19 mouse cellular contexts compared by ENCODE assay signal in genomic region chr1:167981292-167981691, GRCm38 (mm10).
DNase-seq lines count a peak whose midpoint lies in the region.
"Had no signal": no experiment of that assay in that cellular context is flagged by ENCODE, and none has a peak within 500 bp of the region (broad histone marks: within the 10 kb centered on the region; RNA-seq: fewer than 3 reads in every experiment).

No protein-coding gene starts in this region.

- intact Hi-C loops in left cerebral cortex, postnatal 4 days (cut with DNase I) = no loop called here
- intact Hi-C loops in left cerebral cortex, postnatal 36 days (cut with DNase I) = no loop called here

- peak; percentile 60 to 62 for DNase-seq in frontal cortex, adult 2 months (ENCODE audit: extremely low spot score in 1 of 2, low spot score in 1 of 2)
- no peak for DNase-seq in frontal cortex, postnatal 14 days (ENCODE audit: low spot score in 2 of 2)
- DNase-seq in left cerebral cortex, adult 18-20 months (ENCODE audit: low spot score in 2 of 2) = peak; percentile 15 to 30
- no peak for DNase-seq in left cerebral cortex, postnatal 4 days
- peak; percentile 8 to 14 for DNase-seq in right cerebral cortex, adult 2 months (ENCODE audit: low spot score in 2 of 2)
- no peak for DNase-seq in right cerebral cortex, postnatal 4 days
- DNase-seq in left cerebral cortex, postnatal 36 days (ENCODE audit: low spot score in 2 of 2) = peak; percentile 16 to 45
- no peak for DNase-seq in lung, postnatal 10 days
- DNase-seq: adrenal gland, postnatal 10 days; adrenal gland, postnatal 36 days; B cell, adult 2 months; cerebellum, adult 11 months; cerebellum, adult 2 months; cerebellum, adult 9-11 months; cerebellum, postnatal 25 days; gastrocnemius, postnatal 25 days; heart, adult 18-20 months; heart, postnatal 10 days; heart, postnatal 36 days had no signal

Comparison
In these comparisons a context has a peak if more than half of its experiments do, and no peak if none do; other contexts are left out.
1. DNase-seq: peak in frontal cortex, adult 2 months (2 of 2), left cerebral cortex, adult 18-20 months (2 of 2), right cerebral cortex, adult 2 months (2 of 2) and left cerebral cortex, postnatal 36 days (2 of 2); none in frontal cortex, postnatal 14 days (0 of 2), left cerebral cortex, postnatal 4 days (single experiment), right cerebral cortex, postnatal 4 days (single experiment) and lung, postnatal 10 days (single experiment).